Mouse (Mus musculus): Measurements from ENCODE around the gene Ubr4. TPM values are rescaled to one million over a fixed set of nuclear protein-coding genes. Genes with fewer than 3 reads are reported as not detected.
A peak's percentile ranks its signal among the peaks of the same experiment; 100 is the strongest.

The Ubr4 gene
- total RNA-seq, 2 experiments from 2014 or later: 158 to 164 TPM

- no peak for DNase-seq (ENCODE audit: low spot score in 2 of 2)
- intact Hi-C loops (cut with DNase I): loop anchor here (5.0 kb wide), 1 partner anchor 44 kb away; no protein-coding TSS in a partner anchor
These were observed 58.9 kb downstream of the Ubr4 start for GRCm38 (mm10) chr4:139411351-139411750.

GRCm38 (mm10) chr4:139417868-139418267 is 65.5 kb downstream of the Ubr4 start:
- intact Hi-C loops (cut with DNase I): no loop called here

GRCm38 (mm10) chr4:139421621-139422020 is 69.2 kb downstream of the Ubr4 start:
- DNase-seq (ENCODE audit: low spot score in 2 of 2): no peak
- intact Hi-C loops (cut with DNase I): no loop called here

More at GRCm38 (mm10) chr4:139417868-139418267, 65.5 kb downstream of the Ubr4 start:
- DNase-seq (ENCODE audit: low spot score in 2 of 2): no peak

- intact Hi-C loops (cut with DNase I): no loop called here
- DNase-seq (ENCODE audit: low spot score in 2 of 2): no peak
These were observed 70.0 kb downstream of the Ubr4 start for GRCm38 (mm10) chr4:139422409-139422808.

- no peak for DNase-seq (ENCODE audit: low spot score in 2 of 2)
- intact Hi-C loops (cut with DNase I): no loop called here
These were observed 70.9 kb downstream of the Ubr4 start for GRCm38 (mm10) chr4:139423270-139423669.

- peak; percentile 76 to 88 for DNase-seq (ENCODE audit: low spot score in 2 of 2)
- intact Hi-C loops (cut with DNase I): no loop called here
These were observed 77.8 kb downstream of the Ubr4 start for GRCm38 (mm10) chr4:139430176-139430575.

- intact Hi-C loops (cut with DNase I): no loop called here
- peak in 1 of 2 experiments; percentile 22 for DNase-seq (ENCODE audit: low spot score in 2 of 2)
These were observed 78.5 kb downstream of the Ubr4 start for GRCm38 (mm10) chr4:139430891-139431290.

GRCm38 (mm10) chr4:139432966-139433765 is 80.8 kb downstream of the Ubr4 start:
- DNase-seq (ENCODE audit: low spot score in 2 of 2): peak in 1 of 2 experiments; percentile 30
- intact Hi-C loops (cut with DNase I): no loop called here

- DNase-seq (ENCODE audit: low spot score in 2 of 2): no peak
- intact Hi-C loops (cut with DNase I): no loop called here
These were observed 88.8 kb downstream of the Ubr4 start for GRCm38 (mm10) chr4:139441244-139441643.

GRCm38 (mm10) chr4:139441806-139442205 is 89.4 kb downstream of the Ubr4 start:
- DNase-seq (ENCODE audit: low spot score in 2 of 2): no peak
- intact Hi-C loops (cut with DNase I): no loop called here

GRCm38 (mm10) chr4:139442391-139443355 is 90.3 kb downstream of the Ubr4 start:
- intact Hi-C loops (cut with DNase I): no loop called here
- no peak for DNase-seq (ENCODE audit: low spot score in 2 of 2)

- intact Hi-C loops (cut with DNase I): no loop called here
- DNase-seq (ENCODE audit: low spot score in 2 of 2): no peak
These were observed 91.9 kb downstream of the Ubr4 start for GRCm38 (mm10) chr4:139444315-139444714.

GRCm38 (mm10) chr4:139446176-139446575 is 93.8 kb downstream of the Ubr4 start:
- no peak for DNase-seq (ENCODE audit: low spot score in 2 of 2)
- intact Hi-C loops (cut with DNase I): no loop called here

- intact Hi-C loops (cut with DNase I): no loop called here
- DNase-seq (ENCODE audit: low spot score in 2 of 2): no peak
These were observed 94.6 kb downstream of the Ubr4 start for GRCm38 (mm10) chr4:139446731-139447675.

- no peak for DNase-seq (ENCODE audit: low spot score in 2 of 2)
- intact Hi-C loops (cut with DNase I): loop anchor here (5.0 kb wide), 1 partner anchor 46 kb away; no protein-coding TSS in a partner anchor
These were observed 100.7 kb downstream of the Ubr4 start for GRCm38 (mm10) chr4:139452944-139453700.

- DNase-seq (ENCODE audit: low spot score in 2 of 2): no peak
- intact Hi-C loops (cut with DNase I): loop anchor here (5.0 kb wide), 1 partner anchor 47 kb away; no protein-coding TSS in a partner anchor
These were observed 101.9 kb downstream of the Ubr4 start for GRCm38 (mm10) chr4:139454339-139454738.

GRCm38 (mm10) chr4:139459970-139460369 is 107.6 kb downstream of the Ubr4 start:
- intact Hi-C loops (cut with DNase I): no loop called here

GRCm38 (mm10) chr4:139464163-139464562 is 111.8 kb downstream of the Ubr4 start:
- intact Hi-C loops (cut with DNase I): no loop called here
- no peak for DNase-seq (ENCODE audit: low spot score in 2 of 2)

More at GRCm38 (mm10) chr4:139459970-139460369, 107.6 kb downstream of the Ubr4 start:
- no peak for DNase-seq (ENCODE audit: low spot score in 2 of 2)

Measured in left cerebral cortex, postnatal 14 days (tissue).